Mouse (Mus musculus): ENCODE data around the gene Dgcr8. TPM values are rescaled to one million over a fixed set of nuclear protein-coding genes. Genes with fewer than 3 reads are reported as not detected.

The Dgcr8 gene
- 18.0 and 38.7 TPM in 2 replicates for polyA plus RNA-seq (2012; rRNA removed; ENCODE audit: low replicate concordance)

GRCm38 (mm10) chr16:18289067-18289588 is at the start of gene Dgcr8:
TSS of gene Dgcr8 (minus strand) at chr16:18289246.

DNA sequence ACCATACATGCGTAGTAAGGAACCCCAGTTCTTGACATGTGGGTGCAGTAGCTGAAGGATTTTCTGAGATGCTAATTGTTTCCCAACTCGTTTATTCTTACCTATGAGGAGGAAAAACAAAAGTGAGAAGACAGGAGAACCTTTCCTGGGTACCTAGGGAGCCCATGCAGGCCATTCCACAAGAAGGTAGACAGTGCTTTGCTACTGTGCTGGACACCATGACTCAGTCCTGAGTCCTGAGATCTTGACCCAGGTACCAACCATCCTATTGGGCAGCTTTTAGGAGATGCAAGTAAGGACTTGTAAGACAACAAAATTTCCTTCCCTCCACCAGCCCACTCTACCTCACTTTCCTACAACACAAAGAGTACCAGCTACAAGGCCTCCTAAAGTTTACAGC is 30.8 kb downstream of the Dgcr8 start, which contains the start of gene Gm49776:
Gene Gm49776 (minus strand): TSS at position 101 of the 400 bp plus-strand sequence.

DNA sequence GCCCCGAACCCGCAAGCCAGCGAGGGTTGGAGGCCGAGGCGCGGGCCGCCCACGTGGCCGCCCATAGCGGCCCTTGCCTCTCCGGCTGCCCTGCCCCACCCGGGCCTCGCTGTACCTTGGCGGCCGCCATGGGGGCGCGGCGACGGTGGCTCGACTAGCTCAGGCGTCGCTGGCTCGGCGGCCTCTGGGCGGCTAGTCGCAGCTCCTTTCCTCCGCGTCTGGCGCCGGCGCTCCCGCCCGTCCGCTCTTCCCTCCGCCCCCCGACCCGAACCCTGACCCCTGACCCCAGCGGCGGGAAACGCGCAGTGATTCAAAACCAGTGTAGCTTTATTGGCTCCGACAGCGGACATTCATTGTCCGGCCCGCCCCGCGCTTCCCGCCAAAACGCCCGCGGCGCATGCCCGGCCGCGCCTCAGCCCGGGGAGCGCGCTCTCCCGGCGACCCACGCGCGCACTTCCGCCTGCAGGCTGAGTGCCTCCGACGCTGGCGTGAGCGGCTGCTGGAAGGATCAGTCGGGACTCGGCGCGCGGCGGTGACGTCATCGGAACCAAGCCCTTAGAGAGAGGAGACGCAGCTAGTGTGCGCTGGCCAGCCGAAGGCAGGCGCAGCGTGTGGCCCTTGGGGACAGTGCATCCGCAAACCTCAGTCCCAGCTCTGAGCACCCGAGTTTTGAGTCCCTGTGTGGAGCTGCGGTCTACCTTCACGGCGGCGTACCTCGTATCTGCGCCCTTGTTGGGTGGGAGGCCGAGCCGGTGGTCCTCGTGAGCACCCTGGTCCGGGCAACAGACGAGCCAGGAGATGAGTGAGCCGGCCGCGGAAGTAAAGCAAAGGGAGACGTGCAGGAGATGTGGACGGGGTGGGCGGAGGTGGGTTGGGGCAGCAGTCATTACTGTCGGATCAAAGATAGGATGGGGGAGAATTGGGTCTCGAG is 40.3 kb downstream of the Dgcr8 start, which contains the start of the genes Trmt2a and Ranbp1:
Gene Trmt2a (plus strand): TSS at position 247 of the 931 bp plus-strand sequence.
Gene Ranbp1 (minus strand): TSS at position 300 of the 931 bp plus-strand sequence.

DNA sequence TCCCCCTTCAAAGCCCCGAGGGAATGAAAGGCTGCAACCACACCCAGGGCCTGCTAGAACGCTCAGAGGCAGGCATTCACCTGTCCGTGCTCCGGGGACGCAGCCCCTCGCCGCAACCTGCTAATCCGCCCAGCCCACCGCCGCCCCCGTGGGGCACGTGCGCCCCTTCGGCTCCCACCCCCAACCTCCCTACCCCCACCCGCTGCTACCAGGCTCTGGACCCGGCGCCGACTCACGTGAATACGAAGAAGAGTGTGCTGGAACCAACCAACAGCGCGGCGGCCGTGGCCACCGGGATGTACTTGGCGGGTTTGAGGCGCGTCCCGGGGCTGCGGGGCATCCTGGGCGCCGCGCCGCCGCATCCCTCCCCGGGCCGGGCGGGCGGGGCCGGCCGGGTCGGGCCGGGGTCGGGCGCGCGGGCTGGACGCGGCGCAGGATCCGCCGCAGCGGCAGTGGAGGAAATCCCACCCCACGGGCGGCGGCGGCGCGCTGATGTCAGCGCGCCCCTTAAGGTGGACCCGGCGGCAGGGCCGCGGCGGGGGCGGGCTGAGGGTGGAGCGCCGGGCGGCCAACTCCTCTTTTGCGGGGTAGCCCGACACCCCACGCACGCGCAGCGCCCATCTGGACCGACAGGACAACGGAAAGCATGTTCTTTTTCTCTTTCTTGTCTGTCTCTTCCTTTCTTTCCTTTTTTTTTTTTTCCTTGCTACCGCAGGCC is 54.2 kb downstream of the Dgcr8 start, which contains the start of gene Zdhhc8:
Gene Zdhhc8 (minus strand): TSS at position 466 of the 718 bp plus-strand sequence.

DNA sequence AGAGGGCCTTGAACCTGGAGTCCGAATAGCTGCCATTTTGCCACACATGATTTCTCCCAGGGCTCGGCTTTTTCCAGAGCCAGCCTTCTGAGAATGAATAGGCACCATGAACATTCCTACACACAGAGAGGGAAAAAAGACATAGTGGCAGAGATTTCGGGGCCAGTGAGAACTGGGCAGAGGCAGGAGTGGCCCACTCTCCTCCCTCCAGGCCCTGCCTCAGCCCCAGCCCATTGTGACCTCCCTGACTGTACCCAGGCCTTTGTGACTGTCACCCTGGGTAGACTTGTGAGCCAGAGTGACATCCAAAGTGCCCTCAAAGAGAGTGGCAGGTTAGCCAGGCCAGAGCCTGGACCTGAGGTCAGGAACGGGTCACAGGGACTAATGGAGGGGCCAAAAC is 71.5 kb downstream of the Dgcr8 start, which contains the start of gene Ccdc188:
Gene Ccdc188 (plus strand): TSS at position 301 of the 400 bp plus-strand sequence.

Other genes starting within 250 kb of the Dgcr8 start
- 88.4 and 98.1 TPM in 2 replicates for gene Dgcr6, start 236.4 kb downstream of the Dgcr8 start, polyA plus RNA-seq (2012; rRNA removed; ENCODE audit: low replicate concordance)
- 38.0 and 55.1 TPM in 2 replicates for gene Prodh, start 199.0 kb downstream of the Dgcr8 start, polyA plus RNA-seq (2012; rRNA removed; ENCODE audit: low replicate concordance)
- 1.0 and 6.5 TPM in 2 replicates for gene Rtn4r, start 161.6 kb downstream of the Dgcr8 start, polyA plus RNA-seq (2012; rRNA removed; ENCODE audit: low replicate concordance)
- not detected in 2 replicates for gene Ccdc188, start 71.4 kb downstream of the Dgcr8 start, polyA plus RNA-seq (2012; rRNA removed; ENCODE audit: low replicate concordance)
- 43.9 and 80.8 TPM in 2 replicates for gene Zdhhc8, start 54.1 kb downstream of the Dgcr8 start, polyA plus RNA-seq (2012; rRNA removed; ENCODE audit: low replicate concordance)
- 54.7 and 82.4 TPM in 2 replicates for gene Trmt2a, start 40.6 kb downstream of the Dgcr8 start, polyA plus RNA-seq (2012; rRNA removed; ENCODE audit: low replicate concordance)
- gene Ranbp1, start 40.5 kb downstream of the Dgcr8 start, polyA plus RNA-seq (2012; rRNA removed; ENCODE audit: low replicate concordance): 27.0 and 76.4 TPM in 2 replicates
- gene Gm49776, start 30.9 kb downstream of the Dgcr8 start, polyA plus RNA-seq (2012; rRNA removed; ENCODE audit: low replicate concordance): not detected in 2 replicates
- 33.7 and 50.1 TPM in 2 replicates for gene Tango2, start 58.9 kb upstream of the Dgcr8 start, polyA plus RNA-seq (2012; rRNA removed; ENCODE audit: low replicate concordance)
- 15.8 and 25.0 TPM in 2 replicates for gene Arvcf, start 58.9 kb upstream of the Dgcr8 start, polyA plus RNA-seq (2012; rRNA removed; ENCODE audit: low replicate concordance)
- 25.2 and 48.2 TPM in 2 replicates for gene Txnrd2, start 137.1 kb upstream of the Dgcr8 start, polyA plus RNA-seq (2012; rRNA removed; ENCODE audit: low replicate concordance)
- gene Comt, start 137.6 kb upstream of the Dgcr8 start, polyA plus RNA-seq (2012; rRNA removed; ENCODE audit: low replicate concordance): 612 and 1,090 TPM in 2 replicates
- 8.7 and 18.0 TPM in 2 replicates for gene Gnb1l, start 209.5 kb upstream of the Dgcr8 start, polyA plus RNA-seq (2012; rRNA removed; ENCODE audit: low replicate concordance)
- 2.6 and 15.8 TPM in 2 replicates for gene Rtl10, start 209.7 kb upstream of the Dgcr8 start, polyA plus RNA-seq (2012; rRNA removed; ENCODE audit: low replicate concordance)

Measured in subcutaneous adipose tissue, adult 2 months (tissue).